Mouse (Mus musculus) myocyte (in vitro differentiated cells): Measurements from ENCODE around the gene Lrmda.

Source experiments
- CEBPB ChIP-seq: IDR thresholded peaks from 2 replicates; pipeline ENCODE4 v1.6.1; 2011; ENCODE audit warnings: mild to moderate bottlenecking, moderate library complexity; ENCODE audit not compliant: poor library complexity, insufficient read depth, severe bottlenecking
- E2F4 ChIP-seq: IDR thresholded peaks from one replicate; pipeline ENCODE4 v1.6.1; 2011; ENCODE audit warnings: mild to moderate bottlenecking, control low read depth, moderate library complexity; ENCODE audit not compliant: insufficient read depth
- MAX ChIP-seq: IDR thresholded peaks from one replicate; pipeline ENCODE4 v1.6.1; 2011; ENCODE audit warnings: low read depth, mild to moderate bottlenecking, control low read depth
- MYOG ChIP-seq, 3 experiments: IDR thresholded peaks; one replicate each; pipeline ENCODE4 v1.6.1; 2011; ENCODE audit warnings: control low read depth in 2 of 3, low read depth in 2 of 3, mild to moderate bottlenecking in 2 of 3; ENCODE audit not compliant: insufficient read length in 2 of 3, control insufficient read depth in 1 of 3, insufficient read depth in 1 of 3
- POLR2A ChIP-seq: IDR thresholded peaks from one replicate; pipeline ENCODE4 v1.6.1; 2011; ENCODE audit warnings: low read depth, mild to moderate bottlenecking, control low read depth, moderate library complexity; ENCODE audit not compliant: insufficient read length
- POLR2AphosphoS2 ChIP-seq: IDR thresholded peaks from one replicate; pipeline ENCODE4 v1.6.1; 2011; ENCODE audit warnings: low read depth, control low read depth; ENCODE audit not compliant: insufficient read length
- REST ChIP-seq: IDR thresholded peaks from one replicate; pipeline ENCODE4 v1.6.1; 2011; ENCODE audit warnings: mild to moderate bottlenecking, control low read depth, moderate library complexity; ENCODE audit not compliant: insufficient read depth, insufficient read length
- SRF ChIP-seq: IDR thresholded peaks from one replicate; pipeline ENCODE4 v1.6.1; 2011; ENCODE audit warnings: low read depth; ENCODE audit not compliant: control insufficient read depth, insufficient read length
- TCF12 ChIP-seq: IDR thresholded peaks from one replicate; pipeline ENCODE4 v1.6.1; 2011; ENCODE audit warnings: mild to moderate bottlenecking, control low read depth; ENCODE audit not compliant: poor library complexity, insufficient read depth, severe bottlenecking
- TCF3 ChIP-seq: IDR thresholded peaks from one replicate; pipeline ENCODE4 v1.6.1; 2011; ENCODE audit warnings: low read depth, control low read depth; ENCODE audit not compliant: insufficient read length
- USF1 ChIP-seq: IDR thresholded peaks from one replicate; pipeline ENCODE4 v1.6.1; 2011; ENCODE audit warnings: low read depth, mild to moderate bottlenecking, control low read depth, moderate library complexity

- TF ChIP-seq TCF3 = no peak
- no peak for TF ChIP-seq POLR2A
- no peak for TF ChIP-seq USF1
- TF ChIP-seq MYOG (IDR thresholded peaks at IDR 0.05; ENCODE audit: control insufficient read depth in 1 of 3, insufficient read depth in 1 of 3, insufficient read length in 2 of 3, low read depth in 2 of 3) = no peak
- no peak for TF ChIP-seq POLR2AphosphoS2
- TF ChIP-seq SRF = no peak
- no peak for TF ChIP-seq E2F4
- no peak for TF ChIP-seq MAX
- no peak for TF ChIP-seq REST
- TF ChIP-seq CEBPB = no peak
- no peak for TF ChIP-seq TCF12
These were observed 348.1 kb downstream of the Lrmda start for GRCm38 (mm10) chr14:22367615-22368014.
